Mouse (Mus musculus): ENCODE measurements around the gene Fam155a.
A peak's percentile ranks its signal among the peaks of the same experiment; 100 is the strongest.
"Not testable (repeated sequence)": the region's sequence is repeated elsewhere in the genome, so short reads cannot be mapped to it uniquely, and the experiment has no call there.

Gene Fam155a

GRCm38 (mm10) chr8:9393246-9393645 is 377.7 kb downstream of the Fam155a start:
- peak; percentile 12 for DNase-seq

GRCm38 (mm10) chr8:9390229-9390628 is 380.7 kb downstream of the Fam155a start:
- not testable (repeated sequence) for DNase-seq

GRCm38 (mm10) chr8:9369201-9369600 is 401.8 kb downstream of the Fam155a start:
- no peak for DNase-seq

GRCm38 (mm10) chr8:9367721-9368120 is 403.2 kb downstream of the Fam155a start:
- no peak for DNase-seq

- no peak for DNase-seq
These were observed 405.6 kb downstream of the Fam155a start for GRCm38 (mm10) chr8:9365381-9365780.

- peak; percentile 53 for DNase-seq
These were observed 422.3 kb downstream of the Fam155a start for GRCm38 (mm10) chr8:9348523-9349135.

GRCm38 (mm10) chr8:9347163-9347562 is 423.8 kb downstream of the Fam155a start:
- no peak for DNase-seq

GRCm38 (mm10) chr8:9344136-9344535 is 426.8 kb downstream of the Fam155a start:
- no peak for DNase-seq

GRCm38 (mm10) chr8:9342998-9343397 is 428.0 kb downstream of the Fam155a start:
- DNase-seq: no peak

- DNase-seq: no peak
These were observed 428.4 kb downstream of the Fam155a start for GRCm38 (mm10) chr8:9342593-9342992.

- DNase-seq: no peak
These were observed 433.1 kb downstream of the Fam155a start for GRCm38 (mm10) chr8:9337905-9338304.

- DNase-seq: no peak
These were observed 435.0 kb downstream of the Fam155a start for GRCm38 (mm10) chr8:9335933-9336303.

- DNase-seq: no peak
These were observed 435.6 kb downstream of the Fam155a start for GRCm38 (mm10) chr8:9335285-9335932.

GRCm38 (mm10) chr8:9332766-9333165 is 438.2 kb downstream of the Fam155a start:
- no peak for DNase-seq

GRCm38 (mm10) chr8:9309456-9309855 is 461.5 kb downstream of the Fam155a start:
- peak; percentile 24 for DNase-seq

- no peak for DNase-seq
These were observed 467.3 kb downstream of the Fam155a start for GRCm38 (mm10) chr8:9303526-9304135.

- DNase-seq: no peak
These were observed 475.9 kb downstream of the Fam155a start for GRCm38 (mm10) chr8:9295046-9295445.

- DNase-seq: no peak
These were observed 478.4 kb downstream of the Fam155a start for GRCm38 (mm10) chr8:9292532-9292931.

GRCm38 (mm10) chr8:9288015-9288729 is 482.8 kb downstream of the Fam155a start:
- DNase-seq: no peak

GRCm38 (mm10) chr8:9274117-9274516 is 496.8 kb downstream of the Fam155a start:
- no peak for DNase-seq

- DNase-seq: no peak
These were observed 506.6 kb downstream of the Fam155a start for GRCm38 (mm10) chr8:9264378-9264777.

GRCm38 (mm10) chr8:9261527-9261926 is 509.4 kb downstream of the Fam155a start:
- no peak for DNase-seq

GRCm38 (mm10) chr8:9255316-9255715 is 515.6 kb downstream of the Fam155a start:
- DNase-seq: no peak

- DNase-seq: no peak
These were observed 518.0 kb downstream of the Fam155a start for GRCm38 (mm10) chr8:9252991-9253390.
